Mouse (Mus musculus) hindbrain, embryonic 13.5 days (tissue): ENCODE data around the gene Mrps27. TPM values are rescaled to one million over a fixed set of nuclear protein-coding genes. Genes with fewer than 3 reads are reported as not detected.

ENCODE experiments used
- ATAC-seq: fragments of 200-750 bp; cut with Nextera tagmentation; 2 replicates; pipeline ENCODE4 v1.8.0; 2017; ENCODE audit warnings: moderate TSS enrichment; ENCODE audit not compliant: low FRiP score
- H3K27ac ChIP-seq: fragments of 300-500 bp; sonication (generic); 2 replicates; pipeline ENCODE4 v1.5.1; 2015; ENCODE audit warnings: inconsistent platforms, mild to moderate bottlenecking, moderate library complexity
- H3K27me3 ChIP-seq: fragments of 300-500 bp; sonication (generic); 2 replicates; pipeline ENCODE4 v1.6.1; 2015; ENCODE audit warnings: mild to moderate bottlenecking, inconsistent platforms
- H3K36me3 ChIP-seq: fragments of 300-500 bp; sonication (generic); 2 replicates; pipeline ENCODE4 v1.6.1; 2015; ENCODE audit warnings: mild to moderate bottlenecking, inconsistent platforms
- H3K4me1 ChIP-seq: fragments of 300-500 bp; sonication (generic); replicated peaks from 2 replicates; pipeline ENCODE4 v1.6.1; 2015; ENCODE audit warnings: inconsistent platforms
- H3K4me2 ChIP-seq: fragments of 300-500 bp; sonication (generic); 2 replicates; pipeline ENCODE4 v1.6.1; 2015; ENCODE audit warnings: inconsistent platforms, mild to moderate bottlenecking, moderate library complexity
- H3K4me3 ChIP-seq: fragments of 300-500 bp; sonication (generic); 2 replicates; pipeline ENCODE4 v1.5.1; 2015; ENCODE audit warnings: mild to moderate bottlenecking, inconsistent platforms
- H3K9ac ChIP-seq: fragments of 300-500 bp; sonication (generic); 2 replicates; pipeline ENCODE4 v1.6.1; 2015; ENCODE audit warnings: mild to moderate bottlenecking, inconsistent platforms
- H3K9me3 ChIP-seq: fragments of 300-500 bp; sonication (generic); 2 replicates; pipeline ENCODE4 v1.6.1; 2016; ENCODE audit warnings: inconsistent platforms
- whole genome bisulfite sequencing: fragments of 180-500 bp; shearing (Covaris S2); methylation state at CpG from one replicate; pipeline ENCODE4 v1.1.7; 2015; 5-methylcytosine and 5-hydroxymethylcytosine counted together
- polyA plus RNA-seq: library from polyadenylated mRNA; unstranded; fragments of >200 nt; fragmentation: Nextera tagmentation; extraction: Ambion mirVana; gene quantifications from 2 replicates; pipeline ENCODE4 v1.2.1, GENCODE M21; 2015

Gene Mrps27
- polyA plus RNA-seq, 1 experiment from 2014 or later = 35.7 TPM

DNA sequence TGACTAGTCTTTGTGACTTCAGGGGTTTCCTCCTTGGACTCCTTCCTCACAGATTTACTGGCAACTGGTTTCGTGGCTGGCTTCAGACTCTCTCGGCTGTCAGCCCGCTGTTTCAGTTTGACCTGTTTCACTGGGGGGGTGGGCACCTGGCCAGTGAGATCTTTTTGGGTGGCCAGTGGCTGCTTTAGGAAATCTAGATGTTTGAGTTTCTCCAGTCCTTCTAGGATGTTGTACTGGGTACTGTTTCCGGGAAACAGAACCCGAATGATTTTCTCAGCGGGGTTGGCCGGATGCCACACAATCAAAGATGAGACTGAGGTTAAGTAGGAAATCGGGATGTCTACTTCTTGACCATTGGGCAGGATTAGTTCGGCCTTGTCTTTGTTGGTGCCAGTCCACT is 89.9 kb downstream of the Mrps27 start:
- Histone ChIP-seq H3K27ac (no peak overlapping the region), H3K4me2 (no peak overlapping the region), H3K36me3 (peaks cover 99% of the 10 kb centered on the region), H3K4me1 (no peaks in the 10 kb centered on the region), H3K27me3 (no peaks in the 10 kb centered on the region), H3K9ac (no peak overlapping the region), H3K4me3 (no peak overlapping the region), H3K9me3 (no peaks in the 10 kb centered on the region)
- no peak for ATAC-seq
- whole genome bisulfite sequencing = 94% methylated on average over 9 of the region's 9 CpGs

DNA sequence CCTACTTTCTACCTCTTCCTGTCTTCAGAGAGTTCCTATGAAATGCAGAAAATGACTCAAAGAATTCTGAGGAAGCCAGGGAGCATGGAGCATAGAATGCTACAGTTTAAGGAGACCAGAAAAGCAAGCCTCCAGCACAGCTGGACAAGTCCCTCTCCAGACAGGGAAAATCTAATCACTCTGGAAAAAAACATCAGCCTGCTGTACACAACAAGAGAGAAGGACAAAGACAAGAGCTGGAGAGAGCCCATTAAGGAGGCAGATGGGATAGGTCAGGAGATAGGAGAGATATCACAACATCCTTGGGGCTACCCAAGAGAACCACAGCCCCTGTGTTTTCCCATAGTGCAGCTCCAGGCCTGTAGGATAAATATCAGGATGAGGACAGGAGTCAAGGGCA is 92.5 kb downstream of the Mrps27 start:
- no peaks in the 10 kb centered on the region for H3K9me3 ChIP-seq
- no peaks in the 10 kb centered on the region for H3K27me3 ChIP-seq
- H3K36me3 ChIP-seq = peaks cover 99% of the 10 kb centered on the region
- no peak overlapping the region for H3K4me2 ChIP-seq
- no peak overlapping the region for H3K4me3 ChIP-seq
- H3K27ac ChIP-seq = no peak overlapping the region
- H3K4me1 ChIP-seq = peaks cover 16% of the 10 kb centered on the region
- no peak overlapping the region for H3K9ac ChIP-seq
- no peak for ATAC-seq

DNA sequence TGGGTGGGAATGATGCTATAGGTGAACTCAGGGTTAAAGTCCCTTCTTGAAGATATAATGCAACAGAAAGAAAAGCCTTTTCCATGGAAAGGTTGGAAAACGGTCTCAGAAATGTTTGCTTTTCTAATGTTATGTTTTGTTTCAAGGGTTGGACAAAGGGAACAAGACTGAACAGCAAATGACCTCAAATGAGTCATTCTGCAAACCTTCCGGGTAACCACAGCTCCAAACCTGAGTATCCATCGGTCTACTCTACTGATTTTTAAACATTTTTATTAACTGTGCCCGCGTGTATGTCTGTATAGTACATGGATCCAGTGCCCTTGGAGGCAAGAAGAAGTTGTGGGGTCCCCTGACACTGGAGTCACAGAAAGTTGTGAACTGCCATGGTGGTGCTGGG is 94.8 kb downstream of the Mrps27 start:
- no peak for ATAC-seq
- no peak overlapping the region for H3K27ac ChIP-seq
- H3K4me2 ChIP-seq = no peak overlapping the region
- H3K27me3 ChIP-seq = no peaks in the 10 kb centered on the region
- H3K4me3 ChIP-seq = no peak overlapping the region
- 92% methylated on average over 5 of the region's 5 CpGs for WGBS
- peaks cover 39% of the 10 kb centered on the region for H3K4me1 ChIP-seq
- peaks cover 77% of the 10 kb centered on the region for H3K36me3 ChIP-seq
- H3K9me3 ChIP-seq = no peaks in the 10 kb centered on the region
- H3K9ac ChIP-seq = no peak overlapping the region

DNA sequence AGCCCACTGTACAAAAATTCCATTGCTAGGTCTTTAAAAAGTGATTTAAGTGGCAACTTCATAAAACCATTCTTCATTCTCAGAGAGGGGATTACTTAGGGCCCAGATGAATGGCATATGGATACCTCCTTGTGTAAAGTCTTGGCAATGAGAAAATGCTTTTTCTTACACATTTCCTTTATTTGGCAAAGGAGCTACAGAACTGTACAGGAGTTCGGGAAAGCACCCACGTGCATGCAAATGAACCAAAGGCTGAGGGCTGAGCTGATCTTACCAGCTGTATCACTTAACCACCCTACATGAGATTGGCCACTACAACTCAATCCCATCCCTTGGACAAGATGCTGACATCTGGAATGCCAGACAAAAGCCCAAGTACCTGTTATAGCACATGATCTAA is 95.6 kb downstream of the Mrps27 start:
- no peak overlapping the region for H3K27ac ChIP-seq
- peaks cover 69% of the 10 kb centered on the region for H3K36me3 ChIP-seq
- WGBS = 89% methylated on average over 2 of the region's 2 CpGs
- no peaks in the 10 kb centered on the region for H3K27me3 ChIP-seq
- no peak overlapping the region for H3K4me3 ChIP-seq
- no peak overlapping the region for H3K9ac ChIP-seq
- H3K4me2 ChIP-seq = no peak overlapping the region
- ATAC-seq = no peak
- no peaks in the 10 kb centered on the region for H3K9me3 ChIP-seq
- peaks cover 47% of the 10 kb centered on the region for H3K4me1 ChIP-seq

DNA sequence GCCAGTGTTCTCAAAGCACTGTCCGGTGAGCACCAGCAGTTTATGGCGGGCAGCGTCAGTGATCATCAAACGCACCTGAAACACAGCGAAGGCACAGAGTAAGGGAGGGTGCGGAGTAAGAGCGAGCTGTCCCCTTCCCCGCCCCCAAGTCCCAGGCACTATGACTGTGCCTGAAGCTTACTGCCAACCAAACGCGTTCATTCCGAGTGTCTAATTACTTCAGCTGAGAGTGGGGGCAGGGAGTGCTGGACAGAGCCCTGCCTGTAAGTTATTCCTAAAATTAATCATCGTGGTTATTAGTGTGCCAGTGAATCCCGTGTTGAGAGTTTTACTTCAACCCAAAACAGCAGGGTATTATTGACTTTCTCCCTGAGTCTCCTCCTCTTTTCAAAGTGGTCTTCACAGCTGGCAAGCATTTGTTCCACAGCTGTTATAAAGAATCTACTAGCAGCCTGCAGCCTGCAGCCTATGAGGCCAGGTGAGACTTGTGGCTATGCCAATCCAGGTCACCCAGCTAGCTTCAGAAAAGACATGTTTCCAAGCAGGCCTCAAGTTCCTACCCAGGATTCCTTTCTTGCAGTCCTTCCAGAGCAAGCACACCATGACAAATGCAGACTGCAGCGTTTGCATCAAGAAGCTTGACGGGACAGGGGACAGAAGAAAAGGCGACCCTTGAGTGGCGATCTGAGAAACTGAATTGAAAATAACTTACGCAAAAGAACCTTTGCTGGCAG is 97.3 kb downstream of the Mrps27 start:
- H3K27me3 ChIP-seq = no peaks in the 10 kb centered on the region
- ATAC-seq = no peak
- no peak overlapping the region for H3K4me3 ChIP-seq
- H3K9ac ChIP-seq = 0 out of 2 replicates have a peak overlapping the region, but pooled peaks have one; percentile 44
- peak overlapping the region; percentile 43 for H3K4me2 ChIP-seq
- H3K4me1 ChIP-seq = peaks cover 60% of the 10 kb centered on the region
- H3K9me3 ChIP-seq = no peaks in the 10 kb centered on the region
- peak overlapping the region; percentile 92; the same call in 1 of the 2 replicates for H3K27ac ChIP-seq
- H3K36me3 ChIP-seq = peaks cover 52% of the 10 kb centered on the region
- 35% methylated on average over 18 of the region's 18 CpGs for WGBS

DNA sequence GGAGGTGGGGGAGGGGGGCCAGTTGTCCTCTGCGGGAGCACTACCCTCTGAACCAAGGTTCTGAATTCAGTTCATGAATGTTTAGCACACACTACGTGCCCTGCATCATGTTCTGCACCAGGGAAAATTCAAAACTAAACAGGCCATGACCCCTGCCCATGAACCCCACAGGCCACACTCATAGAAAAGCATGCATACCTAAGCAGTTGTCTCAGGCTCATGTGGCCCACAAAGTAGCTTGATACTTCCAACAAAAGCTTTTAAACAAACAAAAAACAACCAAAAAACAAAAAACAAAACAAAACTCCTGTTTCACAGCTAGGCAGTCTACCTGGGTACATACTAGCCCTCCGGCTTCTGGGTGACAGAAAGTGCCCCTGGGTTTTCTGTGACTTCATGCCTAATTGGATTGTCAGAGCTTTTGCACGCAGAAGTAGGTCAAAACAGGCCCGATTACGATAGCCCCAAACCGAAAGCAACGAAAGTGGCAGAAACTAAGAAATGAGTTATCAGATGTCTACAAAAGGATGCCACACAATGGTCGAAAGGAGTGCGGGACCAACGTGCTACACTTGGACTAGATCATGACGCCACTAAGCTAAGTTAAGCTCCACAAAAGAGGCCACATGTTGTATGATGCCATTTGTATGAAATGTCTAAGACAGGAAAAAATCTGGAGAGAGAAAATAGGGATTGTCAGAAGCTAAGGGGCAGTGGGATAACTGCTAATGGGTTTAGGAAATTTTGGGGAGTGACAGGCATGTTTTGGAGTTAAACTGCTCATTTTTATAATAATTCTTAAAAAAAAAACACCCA is 98.1 kb downstream of the Mrps27 start:
- Histone ChIP-seq H3K27ac (peak overlapping the region; percentile 92), H3K9me3 (no peaks in the 10 kb centered on the region), H3K4me3 (peak overlapping the region; percentile 23; the same call in 1 of the 2 replicates), H3K36me3 (peaks cover 45% of the 10 kb centered on the region), H3K4me2 (peak overlapping the region; percentile 43), H3K4me1 (peaks cover 68% of the 10 kb centered on the region), H3K9ac (peak overlapping the region; percentile 59; the same call in 1 of the 2 replicates), H3K27me3 (no peaks in the 10 kb centered on the region)
- no peak for ATAC-seq
- 19% methylated on average over 12 of the region's 12 CpGs for WGBS

DNA sequence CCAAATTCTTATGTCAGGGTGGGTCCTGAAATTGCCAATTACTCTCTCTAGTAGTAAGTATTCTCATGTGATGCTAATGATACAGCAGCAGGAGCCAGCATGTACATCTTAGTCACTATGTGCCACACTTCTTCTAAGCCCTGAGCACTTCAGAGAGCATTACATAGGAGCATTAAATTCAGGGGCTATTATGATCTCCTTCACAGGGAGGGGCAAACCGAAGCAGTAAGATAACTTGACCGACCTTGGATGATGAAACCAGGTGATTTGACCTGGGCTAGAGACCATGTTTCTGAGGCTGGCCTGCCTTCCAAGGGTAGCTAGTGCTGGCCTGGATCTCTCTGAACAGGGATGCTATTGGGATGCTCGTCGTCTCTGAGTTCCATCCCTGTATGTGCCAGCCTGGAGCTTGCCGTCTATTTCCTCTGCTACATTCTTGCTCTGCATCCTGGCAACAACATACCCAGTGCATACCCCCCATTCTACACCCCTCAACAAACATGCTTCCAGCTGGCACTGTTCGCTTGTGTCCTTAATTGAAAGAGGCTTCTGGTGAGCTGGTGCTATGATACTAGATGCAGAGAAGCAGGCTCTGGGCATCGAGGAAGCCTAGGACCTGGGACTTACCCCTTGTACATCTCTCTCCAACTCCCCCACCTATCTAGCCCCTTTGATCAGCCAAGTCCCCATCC is 99.0 kb downstream of the Mrps27 start:
- WGBS = 14% methylated on average over 7 of the region's 7 CpGs
- peaks cover 78% of the 10 kb centered on the region for H3K4me1 ChIP-seq
- H3K9ac ChIP-seq = peak overlapping the region; percentile 59
- no peaks in the 10 kb centered on the region for H3K9me3 ChIP-seq
- no peaks in the 10 kb centered on the region for H3K27me3 ChIP-seq
- H3K4me3 ChIP-seq = peak overlapping the region; percentile 23
- H3K36me3 ChIP-seq = peaks cover 35% of the 10 kb centered on the region
- ATAC-seq = peak; percentile 62
- H3K27ac ChIP-seq = peak overlapping the region; percentile 92
- H3K4me2 ChIP-seq = peak overlapping the region; percentile 43

DNA sequence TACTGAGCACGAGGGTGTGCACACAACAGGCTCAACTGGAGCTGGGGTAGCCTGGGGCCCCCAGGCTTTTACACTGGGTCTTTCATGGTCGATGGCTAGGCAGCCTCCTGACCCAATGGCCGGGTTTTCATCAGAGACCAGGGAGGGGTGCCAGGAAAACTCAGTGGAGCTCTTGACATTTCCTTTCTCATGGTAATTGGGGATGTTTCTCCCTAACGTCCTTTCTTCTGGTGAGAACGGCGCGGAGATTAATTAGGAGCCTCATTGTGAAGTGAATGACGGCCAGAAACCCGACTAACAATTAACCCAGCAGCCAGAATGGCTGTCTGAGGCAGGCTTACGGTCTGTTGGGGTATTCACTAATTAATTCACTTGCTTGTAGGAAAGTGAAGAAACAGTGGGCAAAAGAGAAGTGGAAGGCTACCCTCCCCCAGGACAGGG is 99.9 kb downstream of the Mrps27 start:
- peak overlapping the region; percentile 23; the same call in 1 of the 2 replicates for H3K4me3 ChIP-seq
- WGBS = 3% methylated on average over 10 of the region's 10 CpGs
- no peaks in the 10 kb centered on the region for H3K9me3 ChIP-seq
- peak; percentile 84 for ATAC-seq
- peak overlapping the region; percentile 43 for H3K4me2 ChIP-seq
- H3K27me3 ChIP-seq = no peaks in the 10 kb centered on the region
- peaks cover 27% of the 10 kb centered on the region for H3K36me3 ChIP-seq
- peak overlapping the region; percentile 92 for H3K27ac ChIP-seq
- H3K9ac ChIP-seq = peak overlapping the region; percentile 59
- peaks cover 86% of the 10 kb centered on the region for H3K4me1 ChIP-seq

DNA sequence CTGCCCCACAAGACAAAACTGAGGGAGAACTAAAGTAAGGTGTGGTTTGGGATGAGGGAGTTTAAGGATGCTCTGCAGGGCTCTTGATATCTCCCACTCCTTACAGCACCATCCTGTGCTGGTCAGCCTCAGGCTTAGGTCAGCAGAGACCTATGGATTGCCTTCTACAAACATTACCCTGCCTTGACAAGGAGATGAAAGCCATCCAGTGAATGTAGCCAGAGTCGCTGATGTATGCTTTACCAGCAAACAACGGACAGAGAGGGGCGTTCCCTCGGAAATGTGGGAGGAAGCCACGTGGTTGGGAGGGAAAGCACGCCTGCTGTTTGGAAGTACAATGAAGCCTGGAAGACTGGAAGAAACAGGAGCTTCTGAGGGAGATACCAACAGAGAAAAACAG is 100.3 kb downstream of the Mrps27 start:
- H3K9ac ChIP-seq = peak overlapping the region; percentile 59; the same call in 1 of the 2 replicates
- no peak overlapping the region; the same call in 1 of the 2 replicates for H3K4me3 ChIP-seq
- peak overlapping the region; percentile 92 for H3K27ac ChIP-seq
- no peaks in the 10 kb centered on the region for H3K9me3 ChIP-seq
- peak overlapping the region; percentile 43 for H3K4me2 ChIP-seq
- peak; percentile 37 for ATAC-seq
- peaks cover 91% of the 10 kb centered on the region for H3K4me1 ChIP-seq
- H3K27me3 ChIP-seq = no peaks in the 10 kb centered on the region
- 0% methylated on average over 6 of the region's 6 CpGs for WGBS
- H3K36me3 ChIP-seq = peaks cover 23% of the 10 kb centered on the region

DNA sequence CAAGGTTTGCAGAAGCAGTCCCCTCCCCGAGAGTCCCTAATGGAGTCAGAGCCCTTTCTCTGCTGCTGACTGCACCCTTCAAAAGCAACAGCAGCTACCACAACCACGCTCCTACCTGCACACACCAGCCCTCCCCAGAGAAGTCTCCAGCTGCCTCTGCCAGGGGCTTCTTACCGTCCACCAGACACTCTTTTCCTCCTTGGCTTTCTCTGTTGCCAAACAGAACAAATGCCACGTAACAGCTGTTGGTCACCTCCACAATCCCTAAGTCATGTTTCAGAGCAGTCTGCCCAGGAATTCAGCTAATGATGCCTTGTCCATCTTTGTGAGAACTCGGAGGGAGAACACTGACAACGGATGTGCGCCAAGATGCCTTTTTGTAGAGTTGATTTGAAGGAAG is 102.4 kb downstream of the Mrps27 start:
- Histone ChIP-seq H3K27ac (peak overlapping the region; percentile 75), H3K4me2 (peak overlapping the region; percentile 30), H3K4me1 (peaks cover 92% of the 10 kb centered on the region), H3K36me3 (peaks cover 2% of the 10 kb centered on the region), H3K4me3 (peak overlapping the region; percentile 15), H3K9ac (peak overlapping the region; percentile 43), H3K27me3 (no peaks in the 10 kb centered on the region), H3K9me3 (no peaks in the 10 kb centered on the region)
- WGBS = 22% methylated on average over 7 of the region's 7 CpGs
- ATAC-seq = no peak

DNA sequence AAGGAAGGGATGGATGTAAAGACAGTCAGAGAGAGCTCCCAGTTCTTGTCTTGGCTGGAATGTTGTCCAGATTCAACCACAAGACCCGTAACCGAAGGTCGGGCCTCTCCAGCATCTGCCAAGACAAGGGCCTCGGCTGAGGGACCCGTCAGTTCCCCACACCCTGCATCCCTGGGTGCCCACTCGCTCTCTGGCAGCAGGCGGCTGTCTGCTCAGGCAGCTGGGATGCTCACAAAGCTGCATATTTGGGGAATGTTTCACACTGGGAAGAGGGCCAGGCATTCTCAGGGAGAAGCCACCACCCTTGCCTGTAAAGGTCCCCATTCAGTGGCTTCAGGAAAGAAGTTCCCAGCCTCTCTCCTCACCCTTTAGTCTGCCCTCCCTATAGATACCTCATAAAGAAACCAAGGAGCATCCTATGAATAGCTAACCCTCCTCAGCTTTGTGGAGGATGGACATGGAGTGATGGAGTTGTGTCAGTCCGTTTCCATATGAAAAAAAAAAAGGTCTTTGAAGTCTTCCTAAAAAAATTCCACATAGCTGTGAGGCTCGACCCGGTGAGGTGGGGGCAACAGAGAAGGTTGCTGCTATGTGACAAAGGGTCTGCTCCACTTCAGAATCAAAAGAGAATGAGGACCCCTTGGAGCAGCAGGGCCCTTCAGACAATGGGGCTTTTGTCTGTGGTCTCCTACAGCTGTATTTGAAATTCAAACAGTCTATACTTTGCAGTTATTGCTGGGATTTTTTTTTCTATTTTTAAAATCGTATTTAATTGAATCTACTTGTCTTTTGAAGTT is 103.0 kb downstream of the Mrps27 start:
- peaks cover 90% of the 10 kb centered on the region for H3K4me1 ChIP-seq
- H3K27ac ChIP-seq = peak overlapping the region; percentile 75
- WGBS = 11% methylated on average over 11 of the region's 11 CpGs
- no peaks in the 10 kb centered on the region for H3K9me3 ChIP-seq
- peak overlapping the region; percentile 30 for H3K4me2 ChIP-seq
- ATAC-seq = no peak
- peak overlapping the region; percentile 15 for H3K4me3 ChIP-seq
- H3K9ac ChIP-seq = peak overlapping the region; percentile 43
- no peaks in the 10 kb centered on the region; the same call in 1 of the 2 replicates for H3K36me3 ChIP-seq
- no peaks in the 10 kb centered on the region for H3K27me3 ChIP-seq
